Mouse (Mus musculus) heart, embryonic 16.5 days (tissue): ENCODE measurements at regions not wholly inside any gene's neighbourhood (a gene's known extent, or its start where the extent isn't known, plus 50 kb on each side); places are given as distances from the start of the nearest gene placed in this dataset.

Experiments
- ATAC-seq: fragments of 200-750 bp; cut with Nextera tagmentation; replicated peaks from 2 replicates; pipeline ENCODE4 v1.8.0; 2017; ENCODE audit warnings: moderate number of reproducible peaks; ENCODE audit not compliant: insufficient read depth, low FRiP score; ENCODE audit errors: extremely low read depth
- H3K27ac ChIP-seq: fragments of 300-500 bp; sonication (generic); 2 replicates; pipeline ENCODE4 v1.5.1; 2014; ENCODE audit warnings: mild to moderate bottlenecking, low read length, control low read depth, moderate library complexity
- H3K27me3 ChIP-seq: fragments of 300-500 bp; sonication (generic); 2 replicates; pipeline ENCODE4 v1.6.1; 2014; ENCODE audit warnings: low read length, mixed read lengths; ENCODE audit not compliant: control insufficient read depth, insufficient read depth
- H3K36me3 ChIP-seq: fragments of 300-500 bp; sonication (generic); 2 replicates; pipeline ENCODE4 v1.6.1; 2014; ENCODE audit not compliant: control insufficient read depth, insufficient read depth
- H3K4me1 ChIP-seq: fragments of 300-500 bp; sonication (generic); 2 replicates; pipeline ENCODE4 v1.6.1; 2014; ENCODE audit warnings: low read length, mixed read lengths; ENCODE audit not compliant: control insufficient read depth, insufficient read depth
- H3K4me2 ChIP-seq: fragments of 300-500 bp; sonication (generic); 2 replicates; pipeline ENCODE4 v1.6.1; 2014; ENCODE audit warnings: low read depth, mild to moderate bottlenecking, control low read depth, low read length
- H3K4me3 ChIP-seq: fragments of 300-500 bp; sonication (generic); 2 replicates; pipeline ENCODE4 v1.5.1; 2014; ENCODE audit warnings: mild to moderate bottlenecking, control low read depth, low read length
- H3K9ac ChIP-seq: fragments of 300-500 bp; sonication (generic); 2 replicates; pipeline ENCODE4 v1.6.1; 2014; ENCODE audit warnings: low read length, control low read depth
- H3K9me3 ChIP-seq: fragments of 300-500 bp; sonication (generic); replicated peaks from 2 replicates; pipeline ENCODE4 v1.6.1; 2016; ENCODE audit warnings: low read length; ENCODE audit not compliant: control insufficient read depth
- WGBS: fragments of 180-500 bp; shearing (Covaris S2); extraction: QIAGEN DNeasy Blood & Tissue Kit; methylation state at CpG from one replicate; pipeline ENCODE4 v1.1.7; 2014; 5-methylcytosine and 5-hydroxymethylcytosine counted together

GRCm38 (mm10) chr11:114176671-114177212 is 109.9 kb upstream of the Sdk2 start:
- 45% methylated on average over 4 of the region's 4 CpGs for WGBS
- H3K27me3 ChIP-seq = no peaks in the 10 kb centered on the region; the same call in 1 of the 2 replicates
- H3K4me1 ChIP-seq = peaks cover 14% of the 10 kb centered on the region
- ATAC-seq = no peak
- H3K9me3 ChIP-seq = no peaks in the 10 kb centered on the region
- no peak overlapping the region for H3K9ac ChIP-seq
- H3K4me3 ChIP-seq = no peak overlapping the region
- H3K4me2 ChIP-seq = no peak overlapping the region
- H3K27ac ChIP-seq = no peak overlapping the region
- H3K36me3 ChIP-seq = no peaks in the 10 kb centered on the region

DNA sequence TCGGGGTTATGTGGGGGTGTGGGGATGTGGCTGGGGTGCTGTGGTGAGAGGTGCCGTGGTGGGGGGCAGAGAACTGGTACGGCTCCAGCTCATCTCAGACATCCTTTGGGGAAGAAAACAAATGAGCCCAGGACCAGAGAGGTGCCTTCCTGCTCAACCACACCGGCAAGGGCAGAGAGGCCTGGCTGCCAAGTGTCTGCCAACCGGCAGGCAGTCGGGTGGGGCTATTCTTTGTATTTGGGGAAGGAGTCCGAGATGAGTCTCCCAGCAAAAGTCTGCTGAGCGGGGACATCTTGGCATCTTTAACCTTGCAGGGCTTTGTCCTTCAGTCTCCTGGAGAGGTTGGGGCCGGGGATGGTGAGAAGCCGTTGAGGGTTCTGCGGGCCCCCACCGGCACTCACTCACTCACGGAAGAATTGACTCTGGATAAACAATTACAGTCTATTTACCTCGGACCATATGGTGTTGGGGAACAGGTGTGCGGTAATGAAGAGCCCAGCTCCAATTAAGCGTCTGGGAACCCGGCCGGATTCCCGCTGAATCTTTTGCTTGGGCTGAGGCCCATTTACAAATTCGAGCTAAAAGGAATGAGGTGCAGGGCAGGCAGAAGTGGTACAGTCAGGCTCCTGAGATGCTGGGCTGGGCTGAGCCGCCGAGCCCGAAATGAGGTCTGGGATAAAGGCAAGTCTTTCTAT is 108.7 kb upstream of the Sdk2 start:
- ATAC-seq = no peak
- H3K36me3 ChIP-seq = no peaks in the 10 kb centered on the region

GRCm38 (mm10) chr11:114174871-114175270 is 108.0 kb upstream of the Sdk2 start:
- ATAC-seq = no peak
- WGBS = 77% methylated on average over 4 of the region's 4 CpGs

More for the DNA sequence above, 108.7 kb upstream of the Sdk2 start:
- no peak overlapping the region for H3K9ac ChIP-seq
- no peak overlapping the region for H3K4me3 ChIP-seq
- H3K9me3 ChIP-seq = no peaks in the 10 kb centered on the region
- WGBS = 54% methylated on average over 23 of the region's 23 CpGs
- H3K27ac ChIP-seq = no peak overlapping the region
- no peaks in the 10 kb centered on the region; the same call in 1 of the 2 replicates for H3K27me3 ChIP-seq
- no peak overlapping the region for H3K4me2 ChIP-seq
- peaks cover 14% of the 10 kb centered on the region for H3K4me1 ChIP-seq

DNA sequence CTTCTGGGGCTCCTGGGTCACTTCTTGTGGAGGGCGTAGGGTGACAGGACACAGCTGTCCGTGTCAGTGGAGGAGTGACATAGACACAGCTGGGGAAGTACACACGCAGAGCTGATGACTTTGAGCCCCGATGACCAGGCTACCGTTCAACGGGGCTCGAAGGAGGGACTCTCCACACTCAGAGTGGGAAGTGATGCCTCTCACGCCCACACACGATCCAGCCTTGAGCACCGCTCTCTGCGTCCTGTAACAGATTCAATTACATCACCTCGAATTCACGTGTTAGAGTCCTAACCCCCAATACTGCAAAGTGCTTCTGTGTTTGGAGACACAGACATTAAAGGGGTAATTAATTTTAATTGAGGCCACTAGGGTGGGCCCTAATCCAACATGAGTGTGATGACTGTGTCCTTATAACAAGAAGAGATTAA is 101.4 kb upstream of the Sdk2 start:
- WGBS = 42% methylated on average over 13 of the region's 13 CpGs
- no peak overlapping the region for H3K9ac ChIP-seq
- H3K4me2 ChIP-seq = no peak overlapping the region
- no peak overlapping the region for H3K4me3 ChIP-seq
- no peak; the same call in 1 of the 2 replicates for ATAC-seq
- no peaks in the 10 kb centered on the region for H3K9me3 ChIP-seq
- no peaks in the 10 kb centered on the region for H3K36me3 ChIP-seq
- 0 out of 2 replicates have a peak, but pooled peaks cover 2% of the 10 kb centered on the region for H3K4me1 ChIP-seq
- no peaks in the 10 kb centered on the region for H3K27me3 ChIP-seq
- H3K27ac ChIP-seq = no peak overlapping the region

More at GRCm38 (mm10) chr11:114174871-114175270, 108.0 kb upstream of the Sdk2 start:
- Histone ChIP-seq H3K9ac (no peak overlapping the region), H3K4me3 (no peak overlapping the region), H3K36me3 (no peaks in the 10 kb centered on the region), H3K27ac (no peak overlapping the region), H3K4me2 (no peak overlapping the region), H3K4me1 (peaks cover 14% of the 10 kb centered on the region), H3K27me3 (no peaks in the 10 kb centered on the region), H3K9me3 (no peaks in the 10 kb centered on the region)

GRCm38 (mm10) chr11:114165656-114166362 is 99.0 kb upstream of the Sdk2 start:
- peak; percentile 57 for ATAC-seq
- 0 out of 2 replicates have a peak, but pooled peaks cover 2% of the 10 kb centered on the region for H3K4me1 ChIP-seq
- H3K27me3 ChIP-seq = no peaks in the 10 kb centered on the region
- no peak overlapping the region for H3K27ac ChIP-seq
- H3K9ac ChIP-seq = 0 out of 2 replicates have a peak overlapping the region, but pooled peaks have one; percentile 38
- H3K4me2 ChIP-seq = peak overlapping the region; percentile 55
- 14% methylated on average over 23 of the region's 23 CpGs for WGBS
- H3K9me3 ChIP-seq = no peaks in the 10 kb centered on the region
- no peaks in the 10 kb centered on the region for H3K36me3 ChIP-seq
- H3K4me3 ChIP-seq = 0 out of 2 replicates have a peak overlapping the region, but pooled peaks have one; percentile 22

- ATAC-seq = no peak
- WGBS = 66% methylated on average over 15 of the region's 15 CpGs
- H3K27me3 ChIP-seq = no peaks in the 10 kb centered on the region
- H3K27ac ChIP-seq = no peak overlapping the region
- H3K4me2 ChIP-seq = no peak overlapping the region
- H3K9ac ChIP-seq = no peak overlapping the region
- H3K9me3 ChIP-seq = no peaks in the 10 kb centered on the region
- H3K4me1 ChIP-seq = no peaks in the 10 kb centered on the region
- H3K4me3 ChIP-seq = no peak overlapping the region
- no peaks in the 10 kb centered on the region for H3K36me3 ChIP-seq
These were observed 85.9 kb upstream of the Sdk2 start for GRCm38 (mm10) chr11:114152716-114153115.

- ATAC-seq = no peak
- Histone ChIP-seq H3K27me3 (no peaks in the 10 kb centered on the region), H3K4me1 (no peaks in the 10 kb centered on the region), H3K4me2 (no peak overlapping the region), H3K36me3 (no peaks in the 10 kb centered on the region), H3K4me3 (no peak overlapping the region), H3K9ac (no peak overlapping the region), H3K9me3 (no peaks in the 10 kb centered on the region), H3K27ac (no peak overlapping the region)
- WGBS = 42% methylated on average over 5 of the region's 5 CpGs
These were observed 79.5 kb upstream of the Sdk2 start for GRCm38 (mm10) chr11:114146334-114146733.

- Histone ChIP-seq H3K9ac (no peak overlapping the region), H3K4me2 (no peak overlapping the region), H3K27me3 (0 out of 2 replicates have a peak, but pooled peaks cover 2% of the 10 kb centered on the region), H3K9me3 (no peaks in the 10 kb centered on the region), H3K4me1 (0 out of 2 replicates have a peak, but pooled peaks cover 3% of the 10 kb centered on the region), H3K4me3 (no peak overlapping the region), H3K36me3 (no peaks in the 10 kb centered on the region), H3K27ac (no peak overlapping the region)
- no peak for ATAC-seq
- WGBS = 72% methylated on average over 8 of the region's 8 CpGs
These were observed 62.4 kb upstream of the Sdk2 start for GRCm38 (mm10) chr11:114129270-114129669.

GRCm38 (mm10) chr11:114128841-114129240 is 62.0 kb upstream of the Sdk2 start:
- Histone ChIP-seq H3K4me1 (0 out of 2 replicates have a peak, but pooled peaks cover 3% of the 10 kb centered on the region), H3K4me3 (no peak overlapping the region), H3K27me3 (0 out of 2 replicates have a peak, but pooled peaks cover 2% of the 10 kb centered on the region), H3K4me2 (no peak overlapping the region), H3K9me3 (no peaks in the 10 kb centered on the region), H3K9ac (no peak overlapping the region), H3K27ac (no peak overlapping the region), H3K36me3 (no peaks in the 10 kb centered on the region)
- ATAC-seq = no peak
- 66% methylated on average over 8 of the region's 8 CpGs for WGBS
